Mouse (Mus musculus): Measurements from ENCODE around the gene Pygm. TPM values are rescaled to one million over a fixed set of nuclear protein-coding genes. Genes with fewer than 3 reads are reported as not detected.

Pygm gene
- polyA plus RNA-seq, 1 experiment = 1.2 TPM

DNA sequence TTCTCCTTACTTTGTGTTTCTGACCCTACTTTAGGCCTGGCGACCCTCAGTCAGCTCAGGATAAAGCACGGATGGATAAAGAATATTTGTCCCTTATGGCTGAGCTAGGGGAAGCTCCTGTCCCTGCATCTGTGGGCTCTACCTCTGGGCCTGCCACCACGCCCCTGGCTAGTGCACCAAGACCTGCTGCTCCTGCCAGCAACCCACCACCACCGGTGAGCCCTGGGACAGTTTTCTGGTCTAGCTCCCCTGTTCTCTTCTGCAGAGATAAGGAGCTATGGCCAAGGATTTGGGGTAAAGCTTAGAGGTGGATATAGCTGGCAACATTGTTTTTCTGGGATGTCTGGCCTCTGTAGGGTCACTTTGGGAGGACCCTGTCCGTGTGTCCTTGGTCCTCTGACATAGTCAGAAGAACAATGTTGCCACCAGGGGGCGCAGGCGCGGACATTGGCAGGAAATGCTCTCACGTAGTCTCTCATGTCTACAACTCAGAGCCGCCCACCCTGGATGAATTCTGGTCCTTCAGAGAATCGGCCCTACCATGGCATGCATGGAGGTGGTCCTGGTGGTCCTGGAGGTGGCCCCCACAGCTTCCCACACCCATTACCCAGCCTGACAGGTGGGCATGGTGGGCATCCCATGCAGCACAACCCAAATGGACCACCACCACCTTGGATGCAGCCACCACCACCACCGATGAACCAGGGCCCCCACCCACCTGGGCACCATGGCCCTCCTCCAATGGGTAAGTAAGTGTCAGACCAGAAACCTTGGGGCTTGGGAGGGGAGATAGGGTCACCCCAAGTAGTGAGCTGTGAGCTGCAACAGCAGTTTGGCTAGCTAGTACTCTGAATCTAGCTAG is 10.4 kb upstream of the Pygm start:
- no peaks in the 10 kb centered on the region for H3K27me3 ChIP-seq (ENCODE audit: control insufficient read depth, insufficient read depth, insufficient read length)
- H3K79me2 ChIP-seq (ENCODE audit: control insufficient read depth, insufficient read depth) = peaks cover 84% of the 10 kb centered on the region
- H3K36me3 ChIP-seq (ENCODE audit: control insufficient read depth, insufficient read depth) = peaks cover 96% of the 10 kb centered on the region
- H3K4me3 ChIP-seq (ENCODE audit: insufficient read depth, poor library complexity, severe bottlenecking) = no peak overlapping the region
- no peak overlapping the region for H3ac ChIP-seq (ENCODE audit: control insufficient read depth, insufficient read length, low read depth)
- TF ChIP-seq MYOD1 (IDR thresholded peaks at IDR 0.05; ENCODE audit: control insufficient read depth, insufficient read length, low read depth) (no peak), CTCF (IDR thresholded peaks at IDR 0.05; ENCODE audit: control insufficient read depth, insufficient read depth, insufficient read length) (peak; percentile 40)
- H3K79me3 ChIP-seq (ENCODE audit: low read depth) = peaks cover 42% of the 10 kb centered on the region

DNA sequence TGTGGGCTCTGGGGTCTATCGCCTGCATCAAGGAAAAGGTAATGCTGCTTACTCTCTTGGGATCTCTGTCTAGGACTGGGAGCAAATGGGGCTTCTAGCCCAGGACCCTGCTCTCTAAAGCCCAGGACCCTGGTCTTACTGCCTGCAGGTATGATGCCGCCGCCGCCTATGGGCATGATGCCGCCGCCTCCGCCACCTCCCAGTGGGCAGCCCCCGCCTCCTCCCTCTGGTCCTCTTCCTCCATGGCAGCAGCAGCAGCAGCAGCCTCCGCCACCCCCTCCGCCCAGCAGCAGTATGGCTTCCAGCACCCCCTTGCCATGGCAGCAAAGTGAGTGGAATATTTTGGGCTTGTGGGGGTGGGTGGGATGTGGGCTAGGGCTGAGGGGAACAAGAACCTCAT is 9.6 kb upstream of the Pygm start:
- Histone ChIP-seq H3K4me3 (ENCODE audit: insufficient read depth, poor library complexity, severe bottlenecking) (no peak overlapping the region), H3K79me2 (ENCODE audit: control insufficient read depth, insufficient read depth) (peaks cover 76% of the 10 kb centered on the region), H3K36me3 (ENCODE audit: control insufficient read depth, insufficient read depth) (peaks cover 97% of the 10 kb centered on the region), H3K79me3 (ENCODE audit: low read depth) (peaks cover 34% of the 10 kb centered on the region), H3ac (ENCODE audit: control insufficient read depth, insufficient read length, low read depth) (no peak overlapping the region), H3K27me3 (ENCODE audit: control insufficient read depth, insufficient read depth, insufficient read length) (no peaks in the 10 kb centered on the region)
- TF ChIP-seq MAX (IDR thresholded peaks at IDR 0.05) (no peak), CEBPB (IDR thresholded peaks at IDR 0.05; ENCODE audit: low read depth) (no peak), USF1 (IDR thresholded peaks at IDR 0.05; ENCODE audit: low read depth) (no peak)

DNA sequence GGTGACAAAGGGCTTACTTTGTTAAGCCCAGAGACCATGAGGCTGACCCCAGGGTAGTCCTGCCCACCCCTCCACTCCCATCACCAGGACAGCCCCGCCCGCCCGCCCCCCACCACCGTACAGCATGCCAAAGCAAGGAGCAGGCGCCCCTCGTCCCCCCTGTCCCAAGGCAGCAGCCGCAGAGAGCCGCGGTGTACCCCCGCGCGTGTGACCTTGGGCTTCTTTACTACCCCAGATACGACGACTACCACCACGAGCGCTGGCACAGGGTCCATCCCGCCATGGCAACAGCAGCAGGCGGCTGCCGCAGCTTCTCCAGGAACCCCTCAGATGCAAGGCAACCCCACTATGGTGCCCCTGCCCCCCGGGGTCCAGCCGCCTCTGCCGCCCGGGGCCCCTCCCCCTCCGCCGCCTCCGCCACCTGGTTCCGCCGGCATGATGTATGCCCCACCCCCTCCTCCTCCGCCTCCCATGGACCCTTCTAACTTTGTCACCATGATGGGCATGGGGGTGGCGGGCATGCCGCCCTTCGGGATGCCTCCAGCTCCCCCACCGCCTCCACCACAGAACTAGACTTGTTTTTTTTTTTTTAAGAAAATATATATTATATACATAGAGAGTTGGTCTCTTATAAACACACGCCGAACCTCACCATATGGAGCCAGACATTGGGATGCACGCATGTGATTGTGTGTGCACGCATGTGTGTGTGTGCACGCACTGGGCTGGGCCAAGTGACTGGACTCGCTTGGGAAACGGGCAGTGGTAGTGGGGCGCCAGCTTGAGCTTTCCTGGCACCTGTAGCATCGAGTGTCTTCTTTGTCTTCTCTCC is 8.6 kb upstream of the Pygm start:
- Histone ChIP-seq H3K4me3 (ENCODE audit: insufficient read depth, poor library complexity, severe bottlenecking) (no peak overlapping the region), H3K79me3 (ENCODE audit: low read depth) (peaks cover 25% of the 10 kb centered on the region)
- TF ChIP-seq MYOG (IDR thresholded peaks at IDR 0.05; ENCODE audit: control insufficient read depth, extremely low read depth, insufficient read length) (no peak), MAX (IDR thresholded peaks at IDR 0.05) (no peak), CTCF (IDR thresholded peaks at IDR 0.05; ENCODE audit: control insufficient read depth, insufficient read depth, insufficient read length) (no peak), USF1 (IDR thresholded peaks at IDR 0.05; ENCODE audit: low read depth) (no peak), FOSL1 (IDR thresholded peaks at IDR 0.05; ENCODE audit: insufficient read depth, low read length, poor library complexity, severe bottlenecking) (no peak), CEBPB (IDR thresholded peaks at IDR 0.05; ENCODE audit: low read depth) (no peak), MYOD1 (IDR thresholded peaks at IDR 0.05; ENCODE audit: control insufficient read depth, insufficient read length, low read depth) (no peak)

DNA sequence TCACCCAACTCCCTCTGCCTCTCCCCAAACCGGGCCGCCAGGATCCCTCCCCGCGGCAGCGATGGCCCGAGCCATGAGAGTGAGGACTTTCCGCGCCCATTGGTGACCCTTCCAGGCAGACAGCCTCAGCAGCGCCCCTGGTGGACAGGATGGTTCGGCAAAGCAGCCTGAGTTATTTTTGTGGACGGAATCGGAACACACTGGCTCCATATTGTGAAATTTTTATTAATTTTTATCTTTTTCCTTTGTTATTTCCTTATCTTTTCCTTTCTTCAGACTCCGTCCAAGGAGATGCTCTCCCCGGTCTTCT is 8.0 kb upstream of the Pygm start:
- TF ChIP-seq CTCF (IDR thresholded peaks at IDR 0.05; ENCODE audit: control insufficient read depth, insufficient read depth, insufficient read length) = peak; percentile 20
- no peak for TF ChIP-seq MYOD1 (IDR thresholded peaks at IDR 0.05; ENCODE audit: control insufficient read depth, insufficient read length, low read depth)

More for the DNA sequence above, 8.6 kb upstream of the Pygm start:
- no peak overlapping the region for H3ac ChIP-seq (ENCODE audit: control insufficient read depth, insufficient read length, low read depth)
- H3K36me3 ChIP-seq (ENCODE audit: control insufficient read depth, insufficient read depth) = peaks cover 95% of the 10 kb centered on the region
- no peaks in the 10 kb centered on the region for H3K27me3 ChIP-seq (ENCODE audit: control insufficient read depth, insufficient read depth, insufficient read length)
- peaks cover 65% of the 10 kb centered on the region for H3K79me2 ChIP-seq (ENCODE audit: control insufficient read depth, insufficient read depth)

DNA sequence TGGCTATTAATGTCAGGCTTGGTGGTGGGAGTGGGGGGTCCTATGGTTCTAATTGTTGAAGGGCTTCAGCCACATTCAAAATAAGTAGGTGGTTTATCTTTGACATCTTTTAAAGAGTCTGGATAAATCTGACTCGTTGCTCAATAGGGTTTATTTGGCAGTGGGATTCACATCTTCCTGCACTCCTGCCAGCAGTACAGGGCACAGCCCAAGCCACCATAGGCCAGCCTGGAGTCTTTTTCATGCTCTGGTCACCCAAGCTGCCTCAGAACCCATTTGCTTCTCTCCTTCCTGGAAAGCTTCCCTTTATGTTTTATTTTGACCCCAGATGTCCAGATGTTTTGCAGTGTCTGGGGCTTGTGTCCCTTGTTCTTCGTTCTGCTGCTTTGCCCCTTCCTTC is 7.6 kb upstream of the Pygm start:
- Histone ChIP-seq H3K36me3 (ENCODE audit: control insufficient read depth, insufficient read depth) (peaks cover 87% of the 10 kb centered on the region), H3ac (ENCODE audit: control insufficient read depth, insufficient read length, low read depth) (no peak overlapping the region), H3K4me3 (ENCODE audit: insufficient read depth, poor library complexity, severe bottlenecking) (no peak overlapping the region), H3K27me3 (ENCODE audit: control insufficient read depth, insufficient read depth, insufficient read length) (no peaks in the 10 kb centered on the region), H3K79me3 (ENCODE audit: low read depth) (peaks cover 20% of the 10 kb centered on the region), H3K79me2 (ENCODE audit: control insufficient read depth, insufficient read depth) (peaks cover 57% of the 10 kb centered on the region)
- TF ChIP-seq MYOD1 (IDR thresholded peaks at IDR 0.05; ENCODE audit: control insufficient read depth, insufficient read length, low read depth) = no peak
- TF ChIP-seq CEBPB (IDR thresholded peaks at IDR 0.05; ENCODE audit: low read depth) = no peak
- no peak for TF ChIP-seq FOSL1 (IDR thresholded peaks at IDR 0.05; ENCODE audit: insufficient read depth, low read length, poor library complexity, severe bottlenecking)
- no peak for TF ChIP-seq USF1 (IDR thresholded peaks at IDR 0.05; ENCODE audit: low read depth)
- TF ChIP-seq CTCF (IDR thresholded peaks at IDR 0.05; ENCODE audit: control insufficient read depth, insufficient read depth, insufficient read length) = no peak
- TF ChIP-seq MAX (IDR thresholded peaks at IDR 0.05) = no peak
- TF ChIP-seq MYOG (IDR thresholded peaks at IDR 0.05; ENCODE audit: control insufficient read depth, extremely low read depth, insufficient read length) = no peak

More for the DNA sequence above, 8.0 kb upstream of the Pygm start:
- Histone ChIP-seq H3K79me3 (ENCODE audit: low read depth) (peaks cover 20% of the 10 kb centered on the region), H3K79me2 (ENCODE audit: control insufficient read depth, insufficient read depth) (peaks cover 59% of the 10 kb centered on the region), H3ac (ENCODE audit: control insufficient read depth, insufficient read length, low read depth) (no peak overlapping the region), H3K27me3 (ENCODE audit: control insufficient read depth, insufficient read depth, insufficient read length) (no peaks in the 10 kb centered on the region), H3K36me3 (ENCODE audit: control insufficient read depth, insufficient read depth) (peaks cover 92% of the 10 kb centered on the region), H3K4me3 (ENCODE audit: insufficient read depth, poor library complexity, severe bottlenecking) (no peak overlapping the region)

Measured in C2C12 (cell line).